Mouse (Mus musculus): ENCODE measurements around the gene Chil4. TPM values are rescaled to one million over a fixed set of nuclear protein-coding genes. Genes with fewer than 3 reads are reported as not detected.
"Not testable (repeated sequence)": the region's sequence is repeated elsewhere in the genome, so short reads cannot be mapped to it uniquely, and the experiment has no call there.

The Chil4 gene
- not detected in 2 replicates for polyA plus RNA-seq (2015; fragmentation: Nextera tagmentation; extraction: Ambion mirVana)

- no peak within 1 kb of the TSS for H3K4me2 ChIP-seq
- no peak for DNase-seq
- WGBS (ENCODE audit: insufficient replicate concordance) = 81% methylated on average over 2 of the region's 2 CpGs
- H3K27me3 ChIP-seq = no peaks in the 10 kb centered on the region
- ATAC-seq (ENCODE audit: low read depth) = no peak
- H3K27ac ChIP-seq = no peak within 1 kb of the TSS
- H3K4me1 ChIP-seq (replicated peaks) = no peaks in the 10 kb centered on the region
- no peaks in the 10 kb centered on the region for H3K9me3 ChIP-seq (replicated peaks)
- no peak within 1 kb of the TSS for H3K4me3 ChIP-seq (replicated peaks)
- H3K36me3 ChIP-seq = no peaks in the 10 kb centered on the region
- H3K9ac ChIP-seq = no peak within 1 kb of the TSS
These were observed at the start of gene Chil4 for GRCm38 (mm10) chr3:106219407-106219806. TSS of gene Chil4 (minus strand) at chr3:106219507.

GRCm38 (mm10) chr3:106265854-106266253, 46.5 kb upstream of the Chil4 start:
- WGBS (ENCODE audit: insufficient replicate concordance) = 48% methylated on average over 2 of the region's 2 CpGs
- Histone ChIP-seq H3K36me3 (no peaks in the 10 kb centered on the region), H3K4me3 (replicated peaks) (no peak overlapping the region), H3K9me3 (replicated peaks) (0 out of 2 replicates have a peak, but pooled peaks cover 4% of the 10 kb centered on the region), H3K4me1 (replicated peaks) (no peaks in the 10 kb centered on the region), H3K27me3 (no peaks in the 10 kb centered on the region), H3K27ac (no peak overlapping the region), H3K9ac (no peak overlapping the region), H3K4me2 (no peak overlapping the region)
- ATAC-seq (ENCODE audit: low read depth) (no peak), DNase-seq (no peak)

GRCm38 (mm10) chr3:106264854-106265253, 45.5 kb upstream of the Chil4 start:
- H3K27ac ChIP-seq = no peak overlapping the region
- no peak overlapping the region for H3K4me3 ChIP-seq (replicated peaks)
- H3K9me3 ChIP-seq (replicated peaks) = 0 out of 2 replicates have a peak, but pooled peaks cover 4% of the 10 kb centered on the region
- no peaks in the 10 kb centered on the region for H3K4me1 ChIP-seq (replicated peaks)
- no peak overlapping the region for H3K4me2 ChIP-seq
- DNase-seq (no peak), ATAC-seq (ENCODE audit: low read depth) (no peak)
- H3K36me3 ChIP-seq = no peaks in the 10 kb centered on the region
- H3K27me3 ChIP-seq = no peaks in the 10 kb centered on the region
- no peak overlapping the region for H3K9ac ChIP-seq

GRCm38 (mm10) chr3:106257076-106257475, 37.8 kb upstream of the Chil4 start:
- not testable (repeated sequence) for DNase-seq; H3K4me1 ChIP-seq (replicated peaks); H3K4me2 ChIP-seq; H3K27me3 ChIP-seq; H3K27ac ChIP-seq; H3K9ac ChIP-seq; ATAC-seq (ENCODE audit: low read depth); H3K4me3 ChIP-seq (replicated peaks); H3K36me3 ChIP-seq
- 70% methylated on average over 11 of the region's 11 CpGs for WGBS (ENCODE audit: insufficient replicate concordance)
- peaks cover 28% of the 10 kb centered on the region for H3K9me3 ChIP-seq (replicated peaks)

GRCm38 (mm10) chr3:106252719-106253118, 33.4 kb upstream of the Chil4 start:
- H3K4me3 ChIP-seq (replicated peaks) = no peak overlapping the region
- H3K4me1 ChIP-seq (replicated peaks) = no peaks in the 10 kb centered on the region
- no peaks in the 10 kb centered on the region for H3K27me3 ChIP-seq
- no peak overlapping the region for H3K9ac ChIP-seq
- no peaks in the 10 kb centered on the region for H3K36me3 ChIP-seq
- H3K9me3 ChIP-seq (replicated peaks) = peaks cover 36% of the 10 kb centered on the region
- DNase-seq = no peak
- WGBS (ENCODE audit: insufficient replicate concordance) = 55% methylated on average over 6 of the region's 6 CpGs
- no peak overlapping the region for H3K4me2 ChIP-seq
- H3K27ac ChIP-seq = no peak overlapping the region
- no peak for ATAC-seq (ENCODE audit: low read depth)

GRCm38 (mm10) chr3:106250763-106251399, 31.6 kb upstream of the Chil4 start:
- peaks cover 29% of the 10 kb centered on the region for H3K9me3 ChIP-seq (replicated peaks)
- not testable (repeated sequence) for H3K27ac ChIP-seq; H3K36me3 ChIP-seq; H3K27me3 ChIP-seq; H3K9ac ChIP-seq; H3K4me1 ChIP-seq (replicated peaks); ATAC-seq (ENCODE audit: low read depth); H3K4me2 ChIP-seq; DNase-seq; H3K4me3 ChIP-seq (replicated peaks)
- WGBS (ENCODE audit: insufficient replicate concordance) = 49% methylated on average over 5 of the region's 5 CpGs

- H3K4me2 ChIP-seq; ATAC-seq (ENCODE audit: low read depth); H3K27me3 ChIP-seq; H3K9ac ChIP-seq; DNase-seq; H3K27ac ChIP-seq; H3K4me3 ChIP-seq (replicated peaks); H3K4me1 ChIP-seq (replicated peaks); H3K36me3 ChIP-seq: not testable (repeated sequence)
- H3K9me3 ChIP-seq (replicated peaks) = peaks cover 20% of the 10 kb centered on the region
- 65% methylated on average over 9 of the region's 9 CpGs for WGBS (ENCODE audit: insufficient replicate concordance)
These were observed 28.1 kb upstream of the Chil4 start for GRCm38 (mm10) chr3:106247369-106247768.

- H3K27ac ChIP-seq; H3K36me3 ChIP-seq; H3K4me2 ChIP-seq; H3K9ac ChIP-seq; H3K4me3 ChIP-seq (replicated peaks); H3K4me1 ChIP-seq (replicated peaks); H3K27me3 ChIP-seq; ATAC-seq (ENCODE audit: low read depth); DNase-seq: not testable (repeated sequence)
- peaks cover 29% of the 10 kb centered on the region for H3K9me3 ChIP-seq (replicated peaks)
- 52% methylated on average over 1 of the region's 1 CpGs for WGBS (ENCODE audit: insufficient replicate concordance)
These were observed 20.9 kb upstream of the Chil4 start for GRCm38 (mm10) chr3:106240210-106240609.

GRCm38 (mm10) chr3:106239196-106239791, 20.0 kb upstream of the Chil4 start:
- peaks cover 29% of the 10 kb centered on the region for H3K9me3 ChIP-seq (replicated peaks)
- ATAC-seq (ENCODE audit: low read depth) = no peak
- no peaks in the 10 kb centered on the region for H3K36me3 ChIP-seq
- H3K4me2 ChIP-seq = no peak overlapping the region
- no peaks in the 10 kb centered on the region for H3K4me1 ChIP-seq (replicated peaks)
- no peak overlapping the region for H3K27ac ChIP-seq
- DNase-seq = no peak
- 69% methylated on average over 5 of the region's 5 CpGs for WGBS (ENCODE audit: insufficient replicate concordance)
- H3K9ac ChIP-seq = no peak overlapping the region
- H3K4me3 ChIP-seq (replicated peaks) = no peak overlapping the region
- no peaks in the 10 kb centered on the region for H3K27me3 ChIP-seq

- not testable (repeated sequence) for H3K4me1 ChIP-seq (replicated peaks); H3K4me3 ChIP-seq (replicated peaks); H3K27me3 ChIP-seq; H3K9me3 ChIP-seq (replicated peaks); H3K36me3 ChIP-seq; H3K9ac ChIP-seq; H3K27ac ChIP-seq; H3K4me2 ChIP-seq; ATAC-seq (ENCODE audit: low read depth); DNase-seq
- WGBS (ENCODE audit: insufficient replicate concordance) = 47% methylated on average over 3 of the region's 3 CpGs
These were observed 4.1 kb upstream of the Chil4 start for GRCm38 (mm10) chr3:106223391-106223790.

GRCm38 (mm10) chr3:106221625-106222265, 2.4 kb upstream of the Chil4 start:
- no peak for DNase-seq
- no peak for ATAC-seq (ENCODE audit: low read depth)
- no peak overlapping the region for H3K9ac ChIP-seq
- H3K4me1 ChIP-seq (replicated peaks) = no peaks in the 10 kb centered on the region
- H3K27ac ChIP-seq = no peak overlapping the region
- no peaks in the 10 kb centered on the region for H3K27me3 ChIP-seq
- no peak overlapping the region for H3K4me2 ChIP-seq
- WGBS (ENCODE audit: insufficient replicate concordance) = 73% methylated on average over 1 of the region's 1 CpGs
- no peak overlapping the region for H3K4me3 ChIP-seq (replicated peaks)
- H3K36me3 ChIP-seq = no peaks in the 10 kb centered on the region
- H3K9me3 ChIP-seq (replicated peaks) = peaks cover 7% of the 10 kb centered on the region; the same call in 1 of the 2 replicates

Measured in liver, embryonic 13.5 days (tissue).